Mouse (Mus musculus) right cerebral cortex, adult 2 months (tissue): ENCODE measurements at regions not wholly inside any gene's neighbourhood (a gene's known extent, or its start where the extent isn't known, plus 50 kb on each side); places are given as distances from the start of the nearest gene placed in this dataset.

Experiments
- DNase-seq, 2 experiments: peaks; one replicate each; pipeline ENCODE4 v3.0.0; 2021 to 2022; ENCODE audit warnings: low spot score in 2 of 2

- no peak for DNase-seq
Observed at GRCm38 (mm10) chr10:66932544-66932943, 163.4 kb upstream of the Jmjd1c start.

DNA sequence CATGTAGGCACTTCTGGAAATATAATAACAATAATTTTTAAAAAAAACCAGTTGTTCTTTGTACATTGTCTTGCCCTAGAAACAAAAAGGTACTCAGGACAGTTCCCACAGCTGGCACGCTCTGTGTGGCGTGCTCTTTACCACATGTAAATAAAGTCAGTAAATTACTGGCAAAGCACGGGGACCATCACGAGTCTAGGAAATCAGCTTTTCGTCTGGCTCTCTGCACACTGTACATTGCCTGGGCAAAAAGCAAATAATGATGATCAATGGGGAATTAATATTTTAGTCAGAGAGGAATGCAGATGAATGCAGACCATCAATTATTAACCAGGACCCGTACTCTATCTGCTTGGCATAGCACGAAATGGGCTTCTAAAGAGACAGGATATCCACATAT is 162.2 kb upstream of the Jmjd1c start:
- DNase-seq = no peak

DNA sequence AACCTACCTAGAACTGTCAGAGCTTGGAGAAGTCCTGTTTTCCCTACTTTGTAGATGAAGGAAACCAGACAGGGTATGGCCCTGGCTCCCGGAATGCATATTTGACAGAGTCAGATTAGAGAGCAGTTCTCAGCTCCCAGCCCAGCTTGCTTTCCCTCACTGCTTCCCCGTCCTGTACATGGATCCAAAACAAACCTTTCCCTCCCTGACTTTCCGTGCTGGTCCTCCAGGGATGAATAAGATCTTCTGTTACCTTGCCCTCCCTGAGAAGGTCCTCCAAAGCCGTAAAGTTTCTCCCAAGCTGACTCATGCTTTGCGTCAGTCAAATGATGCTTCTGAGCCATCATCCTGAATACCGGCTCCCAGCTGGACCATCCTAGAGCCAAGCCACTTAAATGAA is 160.2 kb upstream of the Jmjd1c start:
- DNase-seq = no peak

DNA sequence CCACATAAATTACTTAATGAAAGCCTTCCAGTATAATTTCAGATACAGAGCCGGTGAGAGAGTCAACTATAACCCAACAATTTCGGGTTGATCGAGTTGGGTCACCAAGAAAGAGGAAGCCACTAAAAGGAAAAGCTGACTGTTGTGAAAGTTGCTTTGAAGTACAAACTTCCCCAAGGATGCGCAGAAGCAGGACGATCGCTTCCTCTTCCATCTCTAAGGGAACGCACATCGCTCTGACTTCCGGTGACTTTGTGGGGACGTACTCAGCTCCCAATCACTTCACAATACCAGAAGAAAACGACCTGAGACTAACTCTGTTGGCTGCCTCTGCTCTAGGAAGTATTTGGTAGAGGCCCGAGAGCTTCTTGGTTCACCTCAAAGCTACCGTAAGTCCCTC is 158.8 kb upstream of the Jmjd1c start:
- no peak for DNase-seq

DNA sequence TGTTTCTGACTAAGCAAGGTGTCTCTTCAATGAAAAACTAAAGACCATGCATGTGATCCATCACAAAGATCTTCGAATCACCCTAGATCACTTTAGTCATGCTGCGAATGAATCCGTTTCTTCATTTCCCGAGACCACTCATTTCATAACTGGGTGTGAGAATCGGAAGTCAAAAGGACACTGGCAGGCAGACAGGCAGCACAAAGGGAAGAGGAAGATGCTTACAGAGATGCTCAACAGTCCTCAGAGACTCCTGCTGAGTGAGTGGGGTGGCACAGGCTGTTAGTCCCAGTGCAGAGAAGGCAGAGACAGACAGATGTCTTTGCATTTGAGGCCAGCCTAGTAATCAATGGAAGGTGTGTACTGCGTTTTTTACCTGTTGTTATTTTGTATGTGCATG is 155.6 kb upstream of the Jmjd1c start:
- no peak for DNase-seq

- DNase-seq = no peak
Observed at GRCm38 (mm10) chr10:66940922-66941321, 155.0 kb upstream of the Jmjd1c start.

GRCm38 (mm10) chr10:66941974-66942373 is 154.0 kb upstream of the Jmjd1c start:
- DNase-seq = no peak

GRCm38 (mm10) chr10:66943875-66944274 is 152.1 kb upstream of the Jmjd1c start:
- DNase-seq = no peak

GRCm38 (mm10) chr10:66946161-66946560 is 149.8 kb upstream of the Jmjd1c start:
- DNase-seq = no peak

DNA sequence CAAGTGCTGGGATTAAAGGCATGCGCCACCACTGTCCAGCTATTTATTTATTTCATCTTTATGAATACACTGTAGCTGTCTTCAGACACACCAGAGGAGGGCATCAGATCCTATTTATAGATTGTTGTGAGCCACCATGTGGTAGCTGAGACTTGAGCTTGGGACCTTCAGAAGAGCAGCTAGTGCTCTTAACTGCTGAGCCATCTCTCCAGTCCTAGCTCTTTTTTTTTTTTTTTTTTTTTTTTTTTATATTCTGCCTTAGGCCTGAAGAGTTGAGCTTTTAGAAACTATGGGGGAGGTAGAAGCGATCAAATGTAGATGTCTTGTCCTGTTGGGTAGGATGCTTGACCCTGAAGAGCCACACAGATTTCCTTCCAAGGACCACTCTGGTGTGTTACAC is 147.6 kb upstream of the Jmjd1c start:
- no peak for DNase-seq

DNA sequence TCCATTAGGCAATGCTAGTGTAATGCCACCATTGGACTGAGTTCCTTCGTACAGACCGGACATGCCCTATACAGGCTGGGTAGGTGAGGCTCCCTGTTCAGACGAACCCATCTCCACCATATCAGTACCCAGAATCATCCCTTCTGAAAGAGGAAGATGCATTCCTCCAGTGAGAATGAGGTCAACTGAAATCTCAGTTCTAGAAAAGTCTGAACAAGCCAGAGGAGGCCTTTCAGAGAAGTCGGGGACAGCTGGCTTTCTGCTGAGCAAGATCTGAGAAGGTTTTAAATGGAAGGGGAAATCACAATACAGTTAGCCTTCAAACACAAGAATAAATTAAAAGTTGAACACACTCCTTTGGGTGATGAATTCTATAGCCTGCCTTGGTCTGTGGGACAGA is 145.5 kb upstream of the Jmjd1c start:
- DNase-seq = no peak

- DNase-seq = no peak
Observed at GRCm38 (mm10) chr10:66951231-66951822, 144.6 kb upstream of the Jmjd1c start.

DNA sequence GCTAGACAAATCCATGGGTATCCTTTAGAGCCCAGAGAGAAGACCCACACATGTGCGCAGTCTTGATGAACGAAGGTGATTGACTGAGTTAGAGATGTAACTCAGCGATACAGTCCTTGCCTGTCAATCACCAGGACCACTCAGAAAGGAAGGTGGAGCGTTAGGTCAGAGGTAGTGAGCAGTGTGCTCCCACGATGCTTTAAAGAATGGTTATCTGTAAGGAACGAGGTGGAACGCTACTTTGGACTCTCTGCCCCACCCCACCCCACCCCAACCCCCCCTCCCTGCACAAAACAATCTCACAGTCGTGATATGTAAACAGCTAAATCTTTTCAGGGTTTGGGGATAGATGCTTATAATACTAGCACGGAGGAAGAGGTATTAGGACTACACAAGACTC is 144.0 kb upstream of the Jmjd1c start:
- no peak for DNase-seq

DNA sequence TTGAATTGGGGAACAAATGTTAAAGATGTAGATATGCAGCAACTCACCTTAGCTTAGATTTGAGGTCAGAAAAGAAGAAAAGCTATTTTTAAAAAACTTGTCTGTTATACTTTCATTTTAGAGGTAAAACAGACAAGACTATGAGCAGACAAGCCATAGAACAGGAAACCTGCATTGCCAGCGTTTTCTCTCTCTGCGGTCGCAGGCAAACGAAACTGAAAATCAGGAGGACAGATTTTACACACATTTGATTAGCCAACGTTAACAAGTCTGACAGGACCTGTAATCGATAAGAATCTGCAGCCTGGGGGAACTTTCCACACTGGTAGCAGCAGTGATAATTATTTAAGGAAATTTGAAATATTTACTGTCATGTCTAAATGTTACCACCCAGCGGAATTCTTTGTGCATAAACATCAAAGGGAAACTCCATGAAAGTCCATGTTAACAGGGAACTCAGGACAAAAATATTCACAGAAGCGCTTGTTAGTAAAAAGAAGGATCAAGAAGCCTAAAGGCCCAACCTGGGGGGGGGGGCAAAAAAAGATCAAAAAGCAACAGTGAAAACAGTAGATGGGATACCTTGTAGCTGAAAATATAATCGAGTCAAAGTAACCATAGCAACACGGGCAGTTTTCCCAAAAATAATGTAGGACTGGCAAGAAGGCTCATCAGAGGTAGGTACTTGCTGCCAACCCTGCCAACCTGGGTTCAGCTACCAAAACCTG is 142.5 kb upstream of the Jmjd1c start:
- DNase-seq = no peak

DNA sequence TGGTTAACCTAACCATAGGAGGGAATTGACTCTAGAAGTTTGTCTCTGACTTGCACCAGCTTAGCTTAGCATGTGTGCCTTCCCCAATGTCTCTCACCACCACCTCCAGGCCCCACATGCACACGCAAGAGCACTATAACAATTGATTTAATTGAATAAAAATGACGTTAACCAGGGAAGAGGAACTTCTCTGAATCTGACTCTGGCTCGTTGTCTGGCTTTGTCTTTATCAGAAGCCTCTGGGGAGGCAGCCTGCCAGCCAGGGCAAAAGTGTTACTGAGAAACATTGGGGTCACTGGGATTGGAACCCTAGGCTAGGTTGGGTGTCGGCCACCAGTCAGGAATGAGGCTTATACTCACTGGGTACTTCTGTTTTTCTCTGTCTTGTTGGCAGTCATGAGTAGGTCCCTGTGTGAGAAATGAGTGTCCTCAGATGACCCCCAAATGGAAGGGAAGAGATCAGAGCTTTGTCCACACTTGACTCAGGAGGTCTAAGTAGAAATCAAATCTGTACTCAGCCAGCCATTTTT is 141.9 kb upstream of the Jmjd1c start:
- no peak for DNase-seq

- no peak for DNase-seq
Observed at GRCm38 (mm10) chr10:66955430-66955829, 140.5 kb upstream of the Jmjd1c start.

GRCm38 (mm10) chr10:66956619-66957018 is 139.3 kb upstream of the Jmjd1c start:
- no peak for DNase-seq

- DNase-seq = no peak
Observed at GRCm38 (mm10) chr10:66957373-66957772, 138.6 kb upstream of the Jmjd1c start.
